Mouse (Mus musculus): ENCODE results near the gene Nacc1. TPM values are rescaled to one million over a fixed set of nuclear protein-coding genes. Genes with fewer than 3 reads are reported as not detected.

Nacc1 gene
- polyA plus RNA-seq, 1 experiment from 2014 or later = 15.9 TPM

GRCm38 (mm10) chr8:84716790-84717189 is 29.1 kb upstream of the Nacc1 start:
- WGBS = 91% methylated on average over 11 of the region's 11 CpGs
- H3K36me3 ChIP-seq (ENCODE audit: insufficient read depth, low read length) = no peaks in the 10 kb centered on the region

DNA sequence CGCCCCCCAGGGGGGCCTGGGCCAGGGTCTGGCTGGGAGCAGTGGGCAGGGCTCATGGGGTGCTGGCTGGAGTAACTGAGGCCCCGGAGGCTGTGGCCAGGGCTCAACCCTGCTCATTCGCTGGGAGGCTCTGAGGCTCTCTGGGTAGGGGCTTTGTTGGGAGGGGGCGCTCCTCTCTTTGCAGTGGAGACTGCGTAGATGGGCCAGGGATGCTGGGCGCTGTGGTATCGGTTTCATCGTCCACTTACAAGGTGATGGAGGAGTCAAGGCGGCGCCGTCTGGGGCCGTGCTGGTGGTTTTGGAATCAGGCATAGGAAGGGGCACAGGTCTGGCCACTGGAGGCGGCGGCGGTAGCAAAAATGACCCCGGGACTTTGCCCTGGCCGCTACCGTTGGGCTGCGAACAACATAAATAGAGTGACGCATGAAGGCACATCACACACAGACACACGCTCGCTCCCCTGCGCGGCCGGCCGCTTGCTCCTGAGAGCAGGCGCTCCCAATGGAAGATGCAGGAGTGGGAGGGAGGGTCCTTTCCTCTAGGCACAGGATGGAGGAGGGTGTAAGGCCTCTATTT is 28.3 kb upstream of the Nacc1 start:
- Histone ChIP-seq H3K36me3 (ENCODE audit: insufficient read depth, low read length) (no peaks in the 10 kb centered on the region), H3K4me2 (ENCODE audit: low read length) (0 out of 2 replicates have a peak overlapping the region, but pooled peaks have one; percentile 12), H3K4me1 (replicated peaks; ENCODE audit: insufficient read depth, low read length) (peaks cover 43% of the 10 kb centered on the region), H3K27me3 (ENCODE audit: insufficient read depth, low read length) (no peaks in the 10 kb centered on the region), H3K9me3 (replicated peaks; ENCODE audit: low read length) (no peaks in the 10 kb centered on the region), H3K27ac (no peak overlapping the region), H3K9ac (ENCODE audit: low read depth, low read length) (no peak overlapping the region), H3K4me3 (replicated peaks; ENCODE audit: low read depth, low read length) (0 out of 2 replicates have a peak overlapping the region, but pooled peaks have one; percentile 4)
- WGBS = 21% methylated on average over 27 of the region's 27 CpGs
- no peak for ATAC-seq (replicated peaks; ENCODE audit: low FRiP score, low read depth)
- DNase-seq (ENCODE audit: low spot score) = no peak
- no peak for TF ChIP-seq CTCF (IDR thresholded peaks at IDR 0.05; ENCODE audit: low read depth)

More at GRCm38 (mm10) chr8:84716790-84717189, 29.1 kb upstream of the Nacc1 start:
- DNase-seq (ENCODE audit: low spot score) (no peak), ATAC-seq (replicated peaks; ENCODE audit: low FRiP score, low read depth) (no peak)
- Histone ChIP-seq H3K4me2 (ENCODE audit: low read length) (no peak overlapping the region), H3K27ac (no peak overlapping the region), H3K27me3 (ENCODE audit: insufficient read depth, low read length) (no peaks in the 10 kb centered on the region), H3K9ac (ENCODE audit: low read depth, low read length) (no peak overlapping the region), H3K9me3 (replicated peaks; ENCODE audit: low read length) (no peaks in the 10 kb centered on the region), H3K4me1 (replicated peaks; ENCODE audit: insufficient read depth, low read length) (peaks cover 37% of the 10 kb centered on the region), H3K4me3 (replicated peaks; ENCODE audit: low read depth, low read length) (no peak overlapping the region)
- no peak for TF ChIP-seq CTCF (IDR thresholded peaks at IDR 0.05; ENCODE audit: low read depth)

DNA sequence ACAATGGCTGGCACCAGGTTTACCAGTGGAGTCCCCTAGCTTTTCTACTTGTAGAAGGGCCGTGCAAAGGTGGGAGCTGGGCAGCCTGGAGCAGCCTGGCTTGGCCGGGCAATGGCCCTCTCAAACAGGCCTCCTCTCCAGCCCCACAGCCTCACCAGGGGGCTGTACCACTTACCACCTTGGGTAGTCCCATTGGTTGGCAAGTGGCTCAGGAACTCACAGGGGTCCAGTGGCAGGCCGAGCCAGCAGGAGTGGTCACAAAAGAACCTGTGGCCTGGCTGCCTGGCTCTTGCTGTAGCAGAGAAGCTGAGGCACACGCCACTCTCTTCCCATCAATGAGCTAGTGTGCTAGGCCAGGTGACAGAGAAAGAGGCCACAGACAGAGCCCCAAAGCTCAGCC is 26.5 kb upstream of the Nacc1 start:
- H3K27ac ChIP-seq = peak overlapping the region; percentile 82
- H3K4me3 ChIP-seq (replicated peaks; ENCODE audit: low read depth, low read length) = no peak overlapping the region
- TF ChIP-seq CTCF (IDR thresholded peaks at IDR 0.05; ENCODE audit: low read depth) = no peak
- no peak overlapping the region for H3K4me2 ChIP-seq (ENCODE audit: low read length)
- ATAC-seq (replicated peaks; ENCODE audit: low FRiP score, low read depth) (no peak), DNase-seq (ENCODE audit: low spot score) (no peak)
- no peaks in the 10 kb centered on the region for H3K9me3 ChIP-seq (replicated peaks; ENCODE audit: low read length)
- H3K9ac ChIP-seq (ENCODE audit: low read depth, low read length) = no peak overlapping the region
- 73% methylated on average over 4 of the region's 4 CpGs for WGBS
- no peaks in the 10 kb centered on the region for H3K27me3 ChIP-seq (ENCODE audit: insufficient read depth, low read length)
- H3K4me1 ChIP-seq (replicated peaks; ENCODE audit: insufficient read depth, low read length) = peaks cover 45% of the 10 kb centered on the region
- no peaks in the 10 kb centered on the region for H3K36me3 ChIP-seq (ENCODE audit: insufficient read depth, low read length)

DNA sequence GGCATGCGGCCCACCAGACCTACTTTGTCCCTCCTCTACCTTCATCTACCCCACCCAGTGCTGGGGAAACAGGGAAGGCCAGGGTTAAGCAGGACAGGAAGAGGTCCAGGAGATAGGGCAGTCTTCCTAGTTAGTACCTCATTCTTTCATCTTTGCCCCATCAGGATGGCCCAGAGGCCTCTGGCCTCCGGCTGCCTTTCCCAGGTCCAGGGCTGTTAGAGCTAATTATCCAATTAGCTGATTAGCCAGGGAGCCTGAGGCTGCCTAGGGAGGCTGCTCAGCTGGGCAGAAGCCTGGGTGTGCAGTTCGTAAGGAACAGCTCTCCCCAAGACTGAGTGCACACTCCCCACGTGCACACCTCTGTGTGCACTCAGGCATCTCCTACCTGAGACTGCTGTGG is 25.7 kb upstream of the Nacc1 start:
- H3K4me3 ChIP-seq (replicated peaks; ENCODE audit: low read depth, low read length) = no peak overlapping the region
- DNase-seq (ENCODE audit: low spot score) (no peak), ATAC-seq (replicated peaks; ENCODE audit: low FRiP score, low read depth) (0 out of 2 replicates have a peak, but pooled peaks have one; percentile 1)
- no peak for TF ChIP-seq CTCF (IDR thresholded peaks at IDR 0.05; ENCODE audit: low read depth)
- no peaks in the 10 kb centered on the region for H3K36me3 ChIP-seq (ENCODE audit: insufficient read depth, low read length)
- no peaks in the 10 kb centered on the region for H3K27me3 ChIP-seq (ENCODE audit: insufficient read depth, low read length)
- peaks cover 52% of the 10 kb centered on the region for H3K4me1 ChIP-seq (replicated peaks; ENCODE audit: insufficient read depth, low read length)
- no peak overlapping the region for H3K4me2 ChIP-seq (ENCODE audit: low read length)
- no peaks in the 10 kb centered on the region for H3K9me3 ChIP-seq (replicated peaks; ENCODE audit: low read length)
- no peak overlapping the region for H3K9ac ChIP-seq (ENCODE audit: low read depth, low read length)
- H3K27ac ChIP-seq = peak overlapping the region; percentile 82
- 43% methylated on average over 4 of the region's 4 CpGs for whole genome bisulfite sequencing

GRCm38 (mm10) chr8:84712759-84713120 is 25.1 kb upstream of the Nacc1 start:
- TF ChIP-seq CTCF (IDR thresholded peaks at IDR 0.05; ENCODE audit: low read depth) = no peak
- WGBS = 16% methylated on average over 3 of the region's 3 CpGs
- Histone ChIP-seq H3K27me3 (ENCODE audit: insufficient read depth, low read length) (peaks cover 5% of the 10 kb centered on the region; the same call in 1 of the 2 replicates), H3K27ac (peak overlapping the region; percentile 82), H3K4me3 (replicated peaks; ENCODE audit: low read depth, low read length) (no peak overlapping the region), H3K9ac (ENCODE audit: low read depth, low read length) (no peak overlapping the region), H3K36me3 (ENCODE audit: insufficient read depth, low read length) (no peaks in the 10 kb centered on the region), H3K4me1 (replicated peaks; ENCODE audit: insufficient read depth, low read length) (peaks cover 57% of the 10 kb centered on the region), H3K4me2 (ENCODE audit: low read length) (no peak overlapping the region), H3K9me3 (replicated peaks; ENCODE audit: low read length) (no peaks in the 10 kb centered on the region)
- DNase-seq (ENCODE audit: low spot score) (peak; percentile 70), ATAC-seq (replicated peaks; ENCODE audit: low FRiP score, low read depth) (no peak)

GRCm38 (mm10) chr8:84711933-84712758 is 24.5 kb upstream of the Nacc1 start:
- H3K4me1 ChIP-seq (replicated peaks; ENCODE audit: insufficient read depth, low read length) = peaks cover 63% of the 10 kb centered on the region
- TF ChIP-seq CTCF (IDR thresholded peaks at IDR 0.05; ENCODE audit: low read depth) = no peak; the same call in 1 of the 2 replicates
- no peaks in the 10 kb centered on the region for H3K36me3 ChIP-seq (ENCODE audit: insufficient read depth, low read length)
- DNase-seq (ENCODE audit: low spot score) (peak; percentile 85), ATAC-seq (replicated peaks; ENCODE audit: low FRiP score, low read depth) (peak; percentile 76)
- 12% methylated on average over 10 of the region's 11 CpGs for WGBS
- no peak overlapping the region for H3K9ac ChIP-seq (ENCODE audit: low read depth, low read length)
- H3K4me3 ChIP-seq (replicated peaks; ENCODE audit: low read depth, low read length) = no peak overlapping the region
- peak overlapping the region; percentile 34; the same call in 1 of the 2 replicates for H3K4me2 ChIP-seq (ENCODE audit: low read length)
- H3K27me3 ChIP-seq (ENCODE audit: insufficient read depth, low read length) = peaks cover 8% of the 10 kb centered on the region; the same call in 1 of the 2 replicates
- peak overlapping the region; percentile 82 for H3K27ac ChIP-seq
- H3K9me3 ChIP-seq (replicated peaks; ENCODE audit: low read length) = no peaks in the 10 kb centered on the region

All from kidney, postnatal 0 days (tissue).